ENCODE assay signal across 9 mouse cellular contexts in the genomic region with DNA sequence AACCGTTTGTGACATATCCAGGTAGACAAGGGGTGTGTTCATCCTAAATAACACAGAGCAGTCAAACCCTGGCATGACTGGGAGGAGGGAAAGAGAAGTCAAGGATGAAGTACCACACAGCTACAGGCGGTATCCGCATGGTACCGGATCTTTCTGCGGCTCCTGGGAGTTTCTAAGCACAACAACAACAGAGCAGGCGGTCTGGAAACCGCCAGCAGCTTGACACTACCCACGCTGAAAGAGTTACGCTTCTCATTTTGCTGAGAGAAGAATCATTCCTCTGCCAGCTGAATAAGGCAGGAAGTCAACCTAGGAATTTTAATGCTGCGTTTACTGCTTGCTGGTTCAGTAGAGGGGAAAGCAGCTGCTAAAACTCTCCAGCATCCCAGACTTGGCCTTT.
DNase-seq lines count a peak whose midpoint lies in the region; ATAC-seq and TF ChIP-seq lines count a peak whose summit lies in the region.
"Had no signal": no experiment of that assay in that cellular context is flagged by ENCODE, and none has a peak within 500 bp of the region (broad histone marks: within the 10 kb centered on the region; RNA-seq: fewer than 3 reads in every experiment).

No protein-coding gene starts in this region.

- no peak for TF ChIP-seq CTCF in heart, postnatal 0 days (IDR thresholded peaks at IDR 0.05; ENCODE audit: low read depth)
- TF ChIP-seq CTCF in thymus, adult 2 months (IDR thresholded peaks at IDR 0.05; ENCODE audit: borderline replicate concordance, control insufficient read depth, extremely low read depth, insufficient read depth, low read length, poor library complexity), result no peak

- H3K36me3 ChIP-seq in heart, postnatal 0 days (replicated peaks; ENCODE audit: control insufficient read depth, insufficient read depth, low read length), result no peaks in the 10 kb centered on the region
- H3K36me3 ChIP-seq in thymus, adult 2 months (ENCODE audit: control insufficient read depth, insufficient read depth, low read length), result no peaks in the 10 kb centered on the region
- H3K36me3 ChIP-seq: G1E had no signal

- no peaks in the 10 kb centered on the region for H3K4me1 ChIP-seq in heart, postnatal 0 days (ENCODE audit: control insufficient read depth, insufficient read depth)
- H3K4me1 ChIP-seq in thymus, adult 2 months (replicated peaks; ENCODE audit: control insufficient read depth, insufficient read depth, low read length), result 0 out of 2 replicates have a peak, but pooled peaks cover 2% of the 10 kb centered on the region

- no peak for TF ChIP-seq POLR2A in thymus, adult 2 months (IDR thresholded peaks at IDR 0.05; ENCODE audit: control insufficient read depth, extremely low read depth, insufficient read depth, low read length, poor library complexity)

- no peaks in the 10 kb centered on the region for H3K27me3 ChIP-seq in heart, postnatal 0 days (ENCODE audit: control insufficient read depth, insufficient read depth, low read length)
- H3K27me3 ChIP-seq in thymus, adult 2 months (ENCODE audit: control insufficient read depth, insufficient read depth, low read length), result no peaks in the 10 kb centered on the region

- WGBS in heart, postnatal 0 days, result 33% methylated on average over 10 of the region's 10 CpGs
- 85% methylated on average over 10 of the region's 10 CpGs for WGBS in thymus, adult 2 months

- TF ChIP-seq EP300 in heart, postnatal 0 days (IDR thresholded peaks at IDR 0.05; ENCODE audit: low read depth), result no peak

- no peaks in the 10 kb centered on the region for H3K9me3 ChIP-seq in heart, postnatal 0 days (replicated peaks; ENCODE audit: control insufficient read depth, low read length)
- H3K9me3 ChIP-seq: G1E had no signal

- ATAC-seq in heart, postnatal 0 days (ENCODE audit: insufficient read depth, low read depth), result no peak

- DNase-seq in layer of hippocampus, adult 18-20 months (ENCODE audit: low spot score in 2 of 2), result peak; percentile 80 to 83
- DNase-seq in layer of hippocampus, adult 9-10 months (ENCODE audit: low spot score), result no peak
- peak; percentile 9 for DNase-seq in heart, postnatal 0 days (ENCODE audit: low spot score)
- peak; percentile 73 to 93 for DNase-seq in left cerebral cortex, postnatal 25 days (ENCODE audit: low spot score in 2 of 2)
- DNase-seq in right cerebral cortex, postnatal 36 days (ENCODE audit: low spot score in 2 of 2), result peak; percentile 66 to 78
- no peak for DNase-seq in thymus, postnatal 4 days
- DNase-seq in adipocyte (ENCODE audit: low spot score), result no peak
- no peak for DNase-seq in thymus, adult 2 months

- H3K4me2 ChIP-seq in heart, postnatal 0 days (ENCODE audit: low read depth, low read length), result peak overlapping the region; percentile 11; the same call in 1 of the 2 replicates

- no peak overlapping the region for H3K4me3 ChIP-seq in heart, postnatal 0 days (ENCODE audit: low read depth, low read length)
- no peak overlapping the region for H3K4me3 ChIP-seq in thymus, adult 2 months (ENCODE audit: control insufficient read depth, insufficient read depth, low read length)

- H3K27ac ChIP-seq in heart, postnatal 0 days (ENCODE audit: low read depth), result no peak overlapping the region
- no peak overlapping the region for H3K27ac ChIP-seq in thymus, adult 2 months (ENCODE audit: control insufficient read depth, insufficient read depth, low read length)

- intact Hi-C loops in left cerebral cortex, postnatal 25 days (cut with DNase I), result loop anchor here (5.0 to 10.0 kb wide), 3 partner anchors 134 to 516 kb away; no protein-coding TSS in a partner anchor

- no peak overlapping the region for H3K9ac ChIP-seq in heart, postnatal 0 days (replicated peaks; ENCODE audit: low read depth, low read length)

Comparison
In these comparisons a context has a peak if more than half of its experiments do, and no peak if none do; other contexts are left out.
1. DNase-seq: peak in layer of hippocampus, adult 18-20 months (2 of 2), heart, postnatal 0 days (single experiment), left cerebral cortex, postnatal 25 days (2 of 2) and right cerebral cortex, postnatal 36 days (2 of 2); none in layer of hippocampus, adult 9-10 months (single experiment), thymus, postnatal 4 days (single experiment), adipocyte (single experiment) and thymus, adult 2 months (single experiment).